Mouse (Mus musculus): ENCODE measurements around the gene Gm10220. TPM values are rescaled to one million over a fixed set of nuclear protein-coding genes. Genes with fewer than 3 reads are reported as not detected.
"Not testable (repeated sequence)": the region's sequence is repeated elsewhere in the genome, so short reads cannot be mapped to it uniquely, and the experiment has no call there.

Gm10220 gene
- not detected for total RNA-seq (2021)

DNA sequence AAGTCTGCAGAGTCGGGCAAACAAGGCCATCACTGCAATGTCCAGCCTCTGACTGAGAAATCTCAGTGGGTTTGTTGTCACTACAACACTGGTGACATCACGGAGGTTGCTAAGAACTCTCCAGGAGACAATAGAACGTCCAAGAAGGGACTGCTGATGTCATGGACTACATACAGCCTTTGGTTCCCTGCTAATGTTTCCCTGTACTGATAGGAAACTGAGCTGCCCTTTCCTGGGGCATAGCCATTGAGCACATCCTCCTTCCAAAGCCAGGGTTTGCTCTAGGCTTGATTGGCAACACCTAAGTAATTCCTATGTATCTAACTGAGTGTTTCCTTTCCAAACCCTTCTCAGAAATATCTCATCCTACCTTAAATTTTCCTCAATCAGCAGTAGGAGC is at the start of gene Gm10220:
Gene Gm10220 (minus strand): TSS at position 101 of the 400 bp plus-strand sequence.
- intact Hi-C loops (cut with DNase I); DNase-seq: not testable (repeated sequence)

DNA sequence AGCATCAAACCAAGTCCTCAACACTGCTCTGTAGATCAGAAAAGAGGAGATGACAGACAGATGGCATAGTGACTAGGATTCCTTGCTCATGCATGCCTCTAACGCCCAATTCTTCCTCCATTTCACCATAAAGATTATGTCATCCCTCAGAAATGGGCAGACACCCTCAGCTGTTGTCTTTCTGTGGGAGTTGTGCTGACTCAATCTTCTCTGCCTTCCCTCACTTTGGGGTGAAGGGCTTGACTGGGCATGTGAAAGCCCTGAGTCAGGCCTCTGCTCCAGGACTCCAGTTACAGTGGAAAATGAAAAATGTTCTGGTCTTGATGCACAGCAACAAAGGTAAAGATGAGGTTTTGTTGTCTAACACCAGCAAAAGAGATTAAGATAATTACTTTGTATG is 48.6 kb upstream of the Gm10220 start:
- no peak for DNase-seq
- intact Hi-C loops (cut with DNase I) = no loop called here

DNA sequence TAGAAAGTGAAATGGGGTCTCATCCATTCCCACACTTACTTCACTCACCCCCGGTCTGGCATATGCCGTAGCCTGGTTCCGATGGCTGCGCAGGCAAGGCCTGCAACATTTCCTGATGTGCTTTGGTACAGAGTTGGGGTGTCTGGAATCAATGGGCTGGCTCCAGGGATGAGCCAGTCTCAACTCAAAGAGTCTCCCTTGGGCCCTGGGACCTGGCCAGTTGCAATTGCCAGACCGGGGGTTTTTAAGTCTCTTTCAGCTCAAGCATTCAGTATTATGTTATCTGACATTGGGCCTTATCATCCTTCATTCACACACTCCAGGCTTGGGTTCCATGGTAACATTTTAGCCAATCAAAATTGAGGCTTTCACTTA is 44.6 kb upstream of the Gm10220 start:
- intact Hi-C loops (cut with DNase I) = no loop called here
- no peak for DNase-seq

DNA sequence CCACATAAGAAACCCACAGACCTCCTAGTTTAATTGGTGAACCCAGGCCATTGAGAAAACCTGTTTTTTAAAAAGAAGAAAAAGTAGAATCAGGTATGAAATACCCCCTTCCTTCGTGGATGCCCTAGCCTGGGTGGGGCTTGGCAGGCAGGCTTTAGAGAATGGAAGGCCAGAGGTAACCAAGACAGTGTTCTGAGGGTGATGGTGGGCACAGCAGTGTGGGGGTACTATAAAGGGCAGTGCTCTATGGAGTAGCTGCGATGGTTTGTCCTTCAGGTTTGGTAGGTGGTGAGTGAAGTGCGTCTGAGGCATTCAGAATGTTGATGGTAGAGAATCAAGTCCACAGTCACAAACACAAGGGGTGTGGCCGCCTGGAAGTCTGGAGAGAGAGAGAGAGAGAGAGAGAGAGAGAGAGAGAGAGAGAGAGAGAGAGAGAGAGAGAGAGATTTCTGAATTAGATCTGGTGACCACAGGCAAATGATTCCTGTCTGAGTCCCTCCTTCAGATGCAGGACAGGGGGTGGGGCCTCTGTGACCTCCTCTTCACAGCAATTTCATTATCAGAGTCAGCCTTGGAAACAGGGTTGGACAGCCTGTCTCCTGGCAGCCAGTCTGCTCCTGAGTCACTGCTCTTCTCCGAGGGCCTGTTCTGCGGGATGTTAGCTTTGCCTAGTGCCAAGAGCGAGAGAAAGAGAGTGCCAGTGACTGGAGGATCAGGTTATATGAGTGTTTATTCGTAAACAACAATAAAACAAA is 44.0 kb upstream of the Gm10220 start:
- intact Hi-C loops (cut with DNase I) = no loop called here
- no peak for DNase-seq

DNA sequence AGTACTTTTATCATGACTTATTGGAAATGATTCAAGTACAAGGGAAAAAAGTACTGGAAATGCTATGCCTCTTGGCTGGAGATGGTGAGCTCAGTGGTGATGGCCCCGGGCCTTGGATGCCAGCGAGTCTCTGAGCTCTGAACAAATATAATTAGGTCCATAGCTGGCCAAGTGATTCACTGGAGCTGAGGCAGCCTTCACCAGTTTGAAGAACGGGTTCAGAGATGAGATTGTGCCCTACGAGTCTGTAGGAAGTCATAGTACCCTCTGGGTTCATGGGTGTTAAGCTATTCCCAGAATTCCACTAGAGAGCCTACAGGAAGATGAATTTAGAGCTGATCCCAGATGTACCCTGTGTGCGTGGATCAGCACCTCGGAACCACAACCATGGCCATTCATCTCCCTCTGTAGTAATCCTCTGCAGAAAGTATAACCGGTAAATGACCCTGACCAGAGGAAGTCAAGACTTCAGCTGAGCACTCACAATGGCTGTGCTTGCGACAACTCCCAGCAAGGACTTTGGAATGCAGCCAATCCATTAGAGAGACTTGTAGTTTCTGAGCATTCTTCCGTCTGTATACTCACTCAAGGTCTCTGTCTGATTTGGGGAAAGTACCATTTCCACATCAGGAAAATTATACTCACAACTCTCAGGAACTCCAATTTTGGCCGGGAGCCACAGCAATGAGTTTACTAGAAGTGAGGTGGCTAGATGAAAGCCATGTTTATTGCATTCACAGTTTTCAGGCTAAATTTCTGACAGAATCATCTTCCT is 36.4 kb upstream of the Gm10220 start:
- DNase-seq = no peak
- intact Hi-C loops (cut with DNase I) = no loop called here

DNA sequence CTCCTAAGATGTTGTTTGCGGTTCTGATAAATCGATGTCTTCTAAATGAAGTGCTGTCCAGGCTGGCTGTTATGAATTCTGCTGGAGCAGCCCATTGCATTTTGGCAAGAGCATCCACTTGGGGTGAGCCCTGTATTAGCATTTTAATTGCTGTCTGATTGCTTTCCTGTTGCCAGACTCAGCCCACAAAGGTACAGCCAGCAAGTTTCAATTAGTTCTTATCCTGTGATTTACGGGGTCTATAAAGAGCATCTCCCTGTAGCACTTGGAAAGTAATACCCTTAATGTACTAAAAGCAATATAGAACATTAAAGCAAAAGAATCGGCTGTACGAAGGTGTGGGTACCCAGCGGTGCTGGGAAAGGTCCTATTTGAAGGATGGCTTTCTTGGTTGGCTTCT is 21.7 kb upstream of the Gm10220 start:
- intact Hi-C loops (cut with DNase I) = no loop called here

DNA sequence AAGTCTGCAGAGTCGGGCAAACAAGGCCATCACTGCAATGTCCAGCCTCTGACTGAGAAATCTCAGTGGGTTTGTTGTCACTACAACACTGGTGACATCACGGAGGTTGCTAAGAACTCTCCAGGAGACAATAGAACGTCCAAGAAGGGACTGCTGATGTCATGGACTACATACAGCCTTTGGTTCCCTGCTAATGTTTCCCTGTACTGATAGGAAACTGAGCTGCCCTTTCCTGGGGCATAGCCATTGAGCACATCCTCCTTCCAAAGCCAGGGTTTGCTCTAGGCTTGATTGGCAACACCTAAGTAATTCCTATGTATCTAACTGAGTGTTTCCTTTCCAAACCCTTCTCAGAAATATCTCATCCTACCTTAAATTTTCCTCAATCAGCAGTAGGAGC is 16.0 kb downstream of the Gm10220 start, which contains the start of gene 5031410I06Rik:
Gene 5031410I06Rik (minus strand): TSS at position 101 of the 400 bp plus-strand sequence.
- intact Hi-C loops (cut with DNase I); DNase-seq: not testable (repeated sequence)

More for the DNA sequence above, 21.7 kb upstream of the Gm10220 start:
- DNase-seq = no peak

DNA sequence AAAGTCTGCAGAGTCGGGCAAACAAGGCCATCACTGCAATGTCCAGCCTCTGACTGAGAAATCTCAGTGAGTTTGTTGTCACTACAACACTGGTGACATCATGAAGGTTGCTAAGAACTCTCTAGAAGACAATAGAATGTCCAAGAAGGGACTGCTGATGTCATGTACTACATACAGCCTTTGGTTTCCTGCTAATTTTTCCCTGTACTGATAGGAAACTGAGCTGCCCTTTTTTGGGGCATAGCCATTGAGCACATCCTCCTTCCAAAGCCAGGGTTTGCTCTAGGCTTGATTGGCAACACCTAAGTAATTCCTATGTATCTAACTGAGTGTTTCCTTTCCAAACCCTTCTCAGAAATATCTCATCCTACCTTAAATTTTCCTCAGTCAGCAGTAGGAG is 32.0 kb downstream of the Gm10220 start, which contains the start of gene Gm10471:
Gene Gm10471 (minus strand): TSS at position 101 of the 400 bp plus-strand sequence.
- intact Hi-C loops (cut with DNase I); DNase-seq: not testable (repeated sequence)

DNA sequence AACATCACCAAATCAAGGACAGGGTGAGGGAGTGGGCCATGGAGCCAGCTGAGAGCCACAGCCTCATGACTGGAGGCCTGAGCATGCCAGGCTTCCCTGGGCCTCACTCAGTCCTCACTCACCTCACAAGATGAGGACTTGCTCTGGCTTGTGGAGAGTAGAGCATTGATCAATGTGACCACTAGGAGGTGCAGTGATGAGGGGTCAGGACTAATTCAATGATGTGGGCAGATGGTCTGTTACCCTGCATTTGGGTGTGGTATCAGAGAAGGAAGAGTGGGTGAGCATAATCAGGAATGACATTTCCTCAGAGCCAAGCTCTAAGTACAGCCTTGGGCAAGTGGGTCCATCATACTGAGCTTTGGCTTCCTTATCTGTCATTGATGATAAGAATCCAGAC is 42.2 kb downstream of the Gm10220 start:
- intact Hi-C loops (cut with DNase I) = not testable (repeated sequence)
- peak; percentile 1 for DNase-seq

DNA sequence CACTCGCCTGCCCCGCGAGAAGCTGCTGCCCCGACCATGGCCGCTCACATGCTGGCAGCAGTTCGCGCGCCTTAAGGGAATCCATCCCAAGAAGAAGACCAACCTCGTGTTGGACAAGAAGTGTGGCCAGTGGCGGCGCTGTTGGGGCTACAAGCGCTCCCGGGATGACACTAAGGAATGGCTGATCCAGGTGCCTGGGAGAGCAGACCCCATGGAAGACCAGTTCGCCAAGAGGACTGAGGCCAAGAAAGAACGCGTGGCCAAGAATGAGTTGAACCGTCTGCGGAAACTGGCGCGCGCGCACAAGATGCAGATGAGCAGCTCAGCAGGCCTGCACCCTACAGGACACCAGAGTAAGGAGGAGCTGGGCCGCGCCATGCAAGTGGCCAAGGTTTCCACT is 50.5 kb downstream of the Gm10220 start:
- no peak for DNase-seq
- intact Hi-C loops (cut with DNase I) = no loop called here

Other genes starting within 250 kb of the Gm10220 start
- gene Gm21663, start 179.0 kb downstream of the Gm10220 start, total RNA-seq (2021) = not detected
- not detected for gene Gm21671, start 167.0 kb downstream of the Gm10220 start, total RNA-seq (2021)
- not detected for gene Gm21680, start 148.8 kb downstream of the Gm10220 start, total RNA-seq (2021)
- gene Gm21698, start 132.8 kb downstream of the Gm10220 start, total RNA-seq (2021) = not detected
- not detected for gene Gm1979, start 116.6 kb downstream of the Gm10220 start, total RNA-seq (2021)
- gene Gm5862, start 98.5 kb downstream of the Gm10220 start, total RNA-seq (2021) = not detected
- gene Speer4a, start 81.9 kb downstream of the Gm10220 start, total RNA-seq (2021) = not detected
- not detected for gene Gm7347, start 62.8 kb downstream of the Gm10220 start, total RNA-seq (2021)
- not detected for gene Gm10471, start 32.1 kb downstream of the Gm10220 start, total RNA-seq (2021)
- gene 5031410I06Rik, start 16.1 kb downstream of the Gm10220 start, total RNA-seq (2021) = not detected
- gene Gm7361, start 136.3 kb upstream of the Gm10220 start, total RNA-seq (2021) = under 1 TPM; 0.24 to 0.30 TPM